Mouse (Mus musculus): ENCODE results near the gene Aldh4a1.

Gene Aldh4a1

DNA sequence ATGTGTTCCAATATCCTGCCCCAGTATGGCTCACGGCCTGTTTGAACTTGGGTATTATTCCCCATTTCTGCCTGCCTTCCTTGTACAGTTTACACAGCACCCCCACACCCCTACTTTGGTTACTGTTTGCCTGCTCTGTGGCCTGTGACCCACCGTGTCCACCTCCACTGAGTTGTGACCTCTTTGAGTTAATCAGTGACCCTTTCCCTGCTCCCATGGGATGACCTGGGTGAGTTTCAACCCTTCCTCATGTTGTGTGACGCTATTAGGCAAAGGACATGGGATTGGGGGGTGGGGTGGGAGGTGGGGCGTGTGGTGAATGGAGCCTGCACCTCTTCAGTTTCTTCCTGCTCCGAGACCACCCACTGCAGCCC is 1.4 kb downstream of the Aldh4a1 start:
- DNase-seq, result no peak

- DNase-seq, result peak in 1 of 2 experiments; percentile 21
Measured at GRCm38 (mm10) chr4:139624706-139625105, 2.0 kb downstream of the Aldh4a1 start.

- no peak for DNase-seq
Measured at GRCm38 (mm10) chr4:139627361-139627760, 4.7 kb downstream of the Aldh4a1 start.

- DNase-seq, result no peak
Measured at GRCm38 (mm10) chr4:139630171-139630570, 7.5 kb downstream of the Aldh4a1 start.

GRCm38 (mm10) chr4:139631141-139631540 is 8.5 kb downstream of the Aldh4a1 start:
- DNase-seq, result no peak

DNA sequence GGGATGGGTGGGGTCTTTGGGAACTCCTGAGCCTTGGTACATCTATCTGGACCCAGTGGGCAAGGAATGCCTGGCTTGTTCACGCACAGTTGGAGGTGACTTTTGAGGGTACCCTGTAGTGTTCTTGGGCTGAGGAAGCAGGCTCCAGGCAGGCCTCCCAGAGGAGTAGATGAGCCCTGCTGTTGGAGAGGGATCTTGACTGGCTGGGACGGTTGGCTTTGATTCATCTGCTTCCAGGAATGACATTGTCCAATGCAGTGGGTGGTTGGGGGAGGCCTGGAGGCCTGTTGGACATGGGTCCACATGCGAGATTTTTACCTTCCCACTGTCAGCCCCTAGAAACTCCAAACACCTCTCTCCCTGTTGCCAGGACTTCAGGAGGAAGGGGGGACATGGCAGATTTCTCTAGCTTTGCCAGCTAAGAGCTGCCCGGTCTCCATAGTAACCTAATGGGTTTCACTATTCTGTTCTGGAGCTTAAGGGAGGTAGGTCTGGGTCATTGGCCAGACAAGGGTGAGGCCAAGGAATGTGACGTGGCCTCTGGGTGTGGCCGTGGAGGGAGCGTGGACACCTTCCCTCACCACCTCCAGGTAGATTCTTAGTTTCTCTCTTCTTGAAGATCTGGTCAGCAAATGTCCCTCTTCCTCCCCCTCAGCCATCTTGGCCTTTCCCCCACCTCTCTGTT is 9.0 kb downstream of the Aldh4a1 start:
- DNase-seq, result no peak

DNA sequence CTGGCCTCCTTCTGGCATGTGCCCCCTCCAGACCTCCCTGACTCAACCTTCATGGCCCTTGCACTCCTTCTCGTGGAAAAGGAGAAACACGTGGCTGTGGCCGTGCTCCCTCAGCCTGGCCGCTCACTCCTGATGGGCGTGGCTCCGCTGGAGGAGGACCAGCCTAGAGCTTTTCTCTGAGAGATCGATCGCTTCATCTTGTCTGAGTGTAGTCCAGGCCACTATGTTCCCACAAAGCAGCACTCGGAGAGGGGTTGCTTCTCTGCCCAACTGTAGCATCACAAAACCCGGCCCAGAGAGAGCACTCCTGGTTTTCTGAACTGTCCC is 9.6 kb downstream of the Aldh4a1 start:
- DNase-seq, result no peak

- peak; percentile 80 to 81 for DNase-seq
Measured at GRCm38 (mm10) chr4:139636373-139636772, 13.7 kb downstream of the Aldh4a1 start.

GRCm38 (mm10) chr4:139637847-139638246 is 15.2 kb downstream of the Aldh4a1 start:
- DNase-seq, result no peak

- DNase-seq, result no peak
Measured at GRCm38 (mm10) chr4:139638356-139638755, 15.7 kb downstream of the Aldh4a1 start.

- DNase-seq, result no peak
Measured at GRCm38 (mm10) chr4:139639801-139640200, 17.1 kb downstream of the Aldh4a1 start.

DNA sequence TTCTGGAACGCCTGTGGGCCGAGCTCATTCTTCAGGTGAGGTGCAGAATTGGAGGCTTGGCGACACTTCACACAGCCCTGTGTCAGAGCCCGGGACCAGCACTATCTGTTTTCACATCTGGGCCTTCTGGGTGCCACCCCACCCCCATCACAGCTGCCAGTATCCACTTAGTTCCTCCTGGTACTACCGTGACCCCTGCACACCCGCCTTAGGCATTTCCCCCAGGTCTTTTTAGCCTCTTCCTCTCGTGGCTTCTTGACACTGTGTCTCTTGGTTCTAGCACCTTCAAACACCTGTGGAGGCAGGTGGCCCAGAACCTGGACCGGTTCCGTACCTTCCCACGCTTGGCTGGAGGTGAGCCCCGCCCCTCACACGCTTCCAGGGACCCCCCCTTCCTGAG is 17.7 kb downstream of the Aldh4a1 start:
- DNase-seq, result no peak

DNA sequence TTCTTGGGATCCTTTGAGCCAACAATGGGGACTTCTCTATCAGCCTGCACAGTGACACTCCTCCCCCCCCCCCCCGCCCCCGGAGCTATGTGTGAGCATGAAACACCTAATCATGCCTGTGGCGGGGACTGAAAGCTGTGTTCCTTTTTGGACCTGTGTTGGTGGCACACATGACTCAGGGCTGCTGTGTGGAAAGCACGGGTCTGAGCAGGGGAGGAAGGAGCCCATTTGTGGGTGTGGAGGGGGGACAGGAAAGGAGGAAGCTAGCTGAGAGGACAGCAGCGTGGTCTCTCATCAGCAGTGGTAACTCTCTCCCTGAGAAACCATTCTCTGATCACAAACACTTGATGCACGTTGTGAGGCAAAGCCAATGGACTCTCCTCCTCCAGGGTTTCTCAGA is 18.1 kb downstream of the Aldh4a1 start:
- no peak for DNase-seq

GRCm38 (mm10) chr4:139641829-139642425 is 19.3 kb downstream of the Aldh4a1 start:
- DNase-seq, result no peak

- peak; percentile 82 to 85 for DNase-seq
Measured at GRCm38 (mm10) chr4:139643972-139644371, 21.3 kb downstream of the Aldh4a1 start.

DNA sequence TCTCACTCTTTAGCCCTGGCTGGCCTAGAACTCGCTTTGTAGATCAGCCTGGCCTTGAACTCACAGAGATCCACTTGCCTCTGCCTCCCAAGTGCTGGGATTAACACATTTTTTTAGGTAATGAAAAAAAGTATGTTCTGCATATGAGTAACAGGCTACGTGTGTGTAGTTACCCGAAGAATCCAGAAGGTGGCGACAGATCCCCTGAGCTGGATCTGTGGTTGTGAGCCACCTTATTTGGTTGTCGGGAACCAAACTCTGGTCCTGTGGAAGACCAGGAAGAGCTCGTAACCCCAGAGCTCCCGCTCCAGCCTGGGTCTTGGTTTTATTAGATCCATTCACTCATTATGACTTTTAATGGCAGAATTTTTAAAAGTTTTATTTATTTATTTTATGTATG is 24.2 kb downstream of the Aldh4a1 start:
- no peak for DNase-seq

DNA sequence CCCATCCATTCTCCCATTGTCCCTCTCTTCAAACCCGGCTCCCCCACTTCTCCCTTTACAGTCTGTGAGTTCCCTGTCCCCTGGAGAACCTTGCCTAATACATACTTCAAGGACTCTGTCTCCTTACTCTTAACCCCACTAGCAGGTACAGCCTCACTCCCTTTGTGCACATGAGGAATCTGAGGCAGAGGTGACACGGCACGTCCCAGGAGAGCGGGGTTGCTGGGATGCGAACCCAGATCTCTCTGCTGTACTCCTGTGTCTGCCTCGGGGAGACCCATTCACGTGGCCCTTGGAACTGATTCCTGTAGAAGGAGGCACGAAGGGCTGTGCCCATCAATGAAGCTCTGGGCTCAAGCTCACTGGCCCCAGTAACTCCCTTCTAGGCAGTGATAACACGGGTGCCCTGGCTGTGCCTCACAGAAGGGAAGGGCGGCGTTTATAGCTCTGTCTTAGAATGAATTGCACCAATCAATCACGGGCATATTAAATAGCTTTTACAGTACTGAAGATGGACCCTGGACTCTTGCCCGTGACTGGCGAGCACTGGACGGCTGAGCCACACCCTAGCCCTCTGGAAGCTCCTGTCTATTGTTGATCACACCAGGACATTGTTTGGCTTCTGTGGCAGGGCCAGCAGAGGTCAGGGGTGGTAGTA is 27.5 kb downstream of the Aldh4a1 start:
- no peak for DNase-seq

- DNase-seq, result no peak
Measured at GRCm38 (mm10) chr4:139650907-139651306, 28.2 kb downstream of the Aldh4a1 start.

GRCm38 (mm10) chr4:139653238-139653637 is 30.6 kb downstream of the Aldh4a1 start, which contains the start of gene Tas1r2:
TSS of gene Tas1r2 (plus strand) at chr4:139653538.
- no peak for DNase-seq

GRCm38 (mm10) chr4:139661897-139662296 is 39.2 kb downstream of the Aldh4a1 start:
- no peak for DNase-seq

- no peak for DNase-seq
Measured at GRCm38 (mm10) chr4:139667632-139668031, 45.0 kb downstream of the Aldh4a1 start.

- peak; percentile 68 to 69 for DNase-seq
Measured at GRCm38 (mm10) chr4:139669847-139670246, 47.2 kb downstream of the Aldh4a1 start.

DNA sequence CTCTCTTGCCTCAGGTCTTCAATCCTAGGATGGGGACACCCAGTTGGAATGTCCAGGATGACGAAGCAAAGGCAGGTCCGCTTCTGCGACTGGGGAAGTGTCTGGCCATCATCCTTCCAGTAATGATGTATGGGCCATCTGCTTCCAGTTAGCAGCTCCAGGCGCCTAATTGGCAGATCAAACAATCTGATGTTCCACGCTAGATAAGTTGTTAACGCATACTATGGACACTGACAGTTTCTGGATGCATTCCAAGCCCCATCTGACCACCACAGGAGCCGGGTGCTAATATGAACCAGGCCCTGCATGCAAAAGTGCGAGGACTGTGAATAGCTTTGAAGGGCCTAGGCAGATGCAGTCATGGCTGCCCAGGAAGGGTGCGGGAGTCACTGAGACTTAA is 53.0 kb downstream of the Aldh4a1 start:
- DNase-seq, result no peak

Data from cerebellum, postnatal 36 days (tissue).